Mouse (Mus musculus) C2C12 (cell line): ENCODE measurements at regions not wholly inside any gene's neighbourhood (a gene's known extent, or its start where the extent isn't known, plus 50 kb on each side); places are given as distances from the start of the nearest gene placed in this dataset.

Experiments used
- CTCF ChIP-seq: IDR thresholded peaks from one replicate; pipeline ENCODE4 v1.5.1; 2011; ENCODE audit not compliant: control insufficient read depth, insufficient read depth, insufficient read length
- MAX ChIP-seq: IDR thresholded peaks from one replicate; pipeline ENCODE4 v1.6.1; 2011; ENCODE audit warnings: mild to moderate bottlenecking, control low read depth
- MYOD1 ChIP-seq: IDR thresholded peaks from one replicate; pipeline ENCODE4 v1.6.1; 2011; ENCODE audit warnings: low read depth; ENCODE audit not compliant: control insufficient read depth, insufficient read length
- USF1 ChIP-seq: IDR thresholded peaks from one replicate; pipeline ENCODE4 v1.6.1; 2011; ENCODE audit warnings: low read depth, mild to moderate bottlenecking, control low read depth, moderate library complexity

- no peak for TF ChIP-seq MAX
- no peak for TF ChIP-seq CTCF
- no peak for TF ChIP-seq USF1
- TF ChIP-seq MYOD1 = no peak
Measured at GRCm38 (mm10) chr1:118765525-118765924, 137.8 kb downstream of the Tfcp2l1 start.
